Mouse (Mus musculus): Measurements from ENCODE around the gene Hps4. TPM values are rescaled to one million over a fixed set of nuclear protein-coding genes. Genes with fewer than 3 reads are reported as not detected.

Hps4 gene
- polyA plus RNA-seq, 1 experiment from 2014 or later, result 31.0 TPM

- Histone ChIP-seq H3K36me3 (ENCODE audit: control insufficient read depth, insufficient read depth, low read length) (peaks cover 5% of the 10 kb centered on the region), H3K4me3 (ENCODE audit: low read depth, low read length) (no peak overlapping the region)
These were observed 25.0 kb downstream of the Hps4 start for GRCm38 (mm10) chr5:112367929-112368328.

GRCm38 (mm10) chr5:112368666-112369065, 25.8 kb downstream of the Hps4 start:
- Histone ChIP-seq H3K36me3 (ENCODE audit: control insufficient read depth, insufficient read depth, low read length) (peaks cover 5% of the 10 kb centered on the region), H3K4me3 (ENCODE audit: low read depth, low read length) (no peak overlapping the region), H3K9me3 (ENCODE audit: control insufficient read depth, low read length) (no peaks in the 10 kb centered on the region), H3K4me2 (ENCODE audit: low read depth) (no peak overlapping the region), H3K4me1 (ENCODE audit: control insufficient read depth, insufficient read depth, low read length) (peaks cover 15% of the 10 kb centered on the region), H3K9ac (ENCODE audit: low read length) (no peak overlapping the region), H3K27ac (ENCODE audit: low read depth, low read length) (no peak overlapping the region), H3K27me3 (ENCODE audit: control insufficient read depth, insufficient read depth, low read length) (no peaks in the 10 kb centered on the region)
- DNase-seq (ENCODE audit: low spot score) (no peak), ATAC-seq (ENCODE audit: insufficient read depth, low FRiP score, low TSS enrichment) (no peak)
- WGBS, result 91% methylated on average over 10 of the region's 10 CpGs

More at GRCm38 (mm10) chr5:112367929-112368328, 25.0 kb downstream of the Hps4 start:
- H3K4me1 ChIP-seq (ENCODE audit: control insufficient read depth, insufficient read depth, low read length), result peaks cover 14% of the 10 kb centered on the region
- ATAC-seq (ENCODE audit: insufficient read depth, low FRiP score, low TSS enrichment) (no peak), DNase-seq (ENCODE audit: low spot score) (no peak)
- no peak overlapping the region for H3K4me2 ChIP-seq (ENCODE audit: low read depth)
- H3K27ac ChIP-seq (ENCODE audit: low read depth, low read length), result no peak overlapping the region
- no peak overlapping the region for H3K9ac ChIP-seq (ENCODE audit: low read length)
- no peaks in the 10 kb centered on the region for H3K27me3 ChIP-seq (ENCODE audit: control insufficient read depth, insufficient read depth, low read length)
- 92% methylated on average over 12 of the region's 12 CpGs for WGBS
- H3K9me3 ChIP-seq (ENCODE audit: control insufficient read depth, low read length), result no peaks in the 10 kb centered on the region

GRCm38 (mm10) chr5:112369326-112369725, 26.4 kb downstream of the Hps4 start:
- Histone ChIP-seq H3K27ac (ENCODE audit: low read depth, low read length) (no peak overlapping the region), H3K36me3 (ENCODE audit: control insufficient read depth, insufficient read depth, low read length) (peaks cover 8% of the 10 kb centered on the region)
- no peak for ATAC-seq (ENCODE audit: insufficient read depth, low FRiP score, low TSS enrichment)

GRCm38 (mm10) chr5:112370236-112370813, 27.4 kb downstream of the Hps4 start:
- peaks cover 15% of the 10 kb centered on the region for H3K4me1 ChIP-seq (ENCODE audit: control insufficient read depth, insufficient read depth, low read length)
- ATAC-seq (ENCODE audit: insufficient read depth, low FRiP score, low TSS enrichment) (no peak), DNase-seq (ENCODE audit: low spot score) (no peak)
- whole genome bisulfite sequencing, result 93% methylated on average over 12 of the region's 12 CpGs
- H3K27ac ChIP-seq (ENCODE audit: low read depth, low read length), result no peak overlapping the region
- no peak overlapping the region for H3K4me3 ChIP-seq (ENCODE audit: low read depth, low read length)
- peaks cover 10% of the 10 kb centered on the region for H3K36me3 ChIP-seq (ENCODE audit: control insufficient read depth, insufficient read depth, low read length)
- no peak overlapping the region for H3K4me2 ChIP-seq (ENCODE audit: low read depth)
- H3K9ac ChIP-seq (ENCODE audit: low read length), result no peak overlapping the region
- no peaks in the 10 kb centered on the region for H3K9me3 ChIP-seq (ENCODE audit: control insufficient read depth, low read length)
- H3K27me3 ChIP-seq (ENCODE audit: control insufficient read depth, insufficient read depth, low read length), result no peaks in the 10 kb centered on the region

More at GRCm38 (mm10) chr5:112369326-112369725, 26.4 kb downstream of the Hps4 start:
- H3K4me3 ChIP-seq (ENCODE audit: low read depth, low read length), result no peak overlapping the region
- DNase-seq (ENCODE audit: low spot score), result no peak
- no peak overlapping the region for H3K4me2 ChIP-seq (ENCODE audit: low read depth)
- WGBS, result 87% methylated on average over 13 of the region's 13 CpGs
- no peak overlapping the region for H3K9ac ChIP-seq (ENCODE audit: low read length)
- no peaks in the 10 kb centered on the region for H3K27me3 ChIP-seq (ENCODE audit: control insufficient read depth, insufficient read depth, low read length)
- no peaks in the 10 kb centered on the region for H3K9me3 ChIP-seq (ENCODE audit: control insufficient read depth, low read length)
- H3K4me1 ChIP-seq (ENCODE audit: control insufficient read depth, insufficient read depth, low read length), result peaks cover 15% of the 10 kb centered on the region

GRCm38 (mm10) chr5:112371933-112372332, 29.1 kb downstream of the Hps4 start:
- WGBS, result 43% methylated on average over 7 of the region's 7 CpGs
- ATAC-seq (ENCODE audit: insufficient read depth, low FRiP score, low TSS enrichment) (peak; percentile 85), DNase-seq (ENCODE audit: low spot score) (peak; percentile 73)
- Histone ChIP-seq H3K4me3 (ENCODE audit: low read depth, low read length) (no peak overlapping the region), H3K9ac (ENCODE audit: low read length) (no peak overlapping the region), H3K27ac (ENCODE audit: low read depth, low read length) (0 out of 2 replicates have a peak overlapping the region, but pooled peaks have one; percentile 11), H3K36me3 (ENCODE audit: control insufficient read depth, insufficient read depth, low read length) (peaks cover 10% of the 10 kb centered on the region), H3K27me3 (ENCODE audit: control insufficient read depth, insufficient read depth, low read length) (no peaks in the 10 kb centered on the region), H3K4me1 (ENCODE audit: control insufficient read depth, insufficient read depth, low read length) (peaks cover 15% of the 10 kb centered on the region), H3K4me2 (ENCODE audit: low read depth) (no peak overlapping the region), H3K9me3 (ENCODE audit: control insufficient read depth, low read length) (no peaks in the 10 kb centered on the region)

- Histone ChIP-seq H3K4me3 (ENCODE audit: low read depth, low read length) (no peak overlapping the region), H3K4me2 (ENCODE audit: low read depth) (no peak overlapping the region), H3K9me3 (ENCODE audit: control insufficient read depth, low read length) (no peaks in the 10 kb centered on the region), H3K9ac (ENCODE audit: low read length) (no peak overlapping the region; the same call in 1 of the 2 replicates), H3K4me1 (ENCODE audit: control insufficient read depth, insufficient read depth, low read length) (peaks cover 12% of the 10 kb centered on the region), H3K36me3 (ENCODE audit: control insufficient read depth, insufficient read depth, low read length) (peaks cover 5% of the 10 kb centered on the region), H3K27me3 (ENCODE audit: control insufficient read depth, insufficient read depth, low read length) (no peaks in the 10 kb centered on the region), H3K27ac (ENCODE audit: low read depth, low read length) (no peak overlapping the region)
- DNase-seq (ENCODE audit: low spot score) (no peak), ATAC-seq (ENCODE audit: insufficient read depth, low FRiP score, low TSS enrichment) (no peak)
- WGBS, result 89% methylated on average over 4 of the region's 4 CpGs
These were observed 33.2 kb downstream of the Hps4 start for GRCm38 (mm10) chr5:112376111-112376510.

GRCm38 (mm10) chr5:112377380-112377779, 34.5 kb downstream of the Hps4 start:
- Histone ChIP-seq H3K27me3 (ENCODE audit: control insufficient read depth, insufficient read depth, low read length) (no peaks in the 10 kb centered on the region), H3K4me1 (ENCODE audit: control insufficient read depth, insufficient read depth, low read length) (peaks cover 6% of the 10 kb centered on the region), H3K4me2 (ENCODE audit: low read depth) (no peak overlapping the region), H3K9me3 (ENCODE audit: control insufficient read depth, low read length) (no peaks in the 10 kb centered on the region), H3K27ac (ENCODE audit: low read depth, low read length) (no peak overlapping the region), H3K9ac (ENCODE audit: low read length) (no peak overlapping the region), H3K4me3 (ENCODE audit: low read depth, low read length) (no peak overlapping the region), H3K36me3 (ENCODE audit: control insufficient read depth, insufficient read depth, low read length) (peaks cover 5% of the 10 kb centered on the region)
- 92% methylated on average over 1 of the region's 1 CpGs for WGBS
- ATAC-seq (ENCODE audit: insufficient read depth, low FRiP score, low TSS enrichment) (no peak), DNase-seq (ENCODE audit: low spot score) (no peak)

- no peak for ATAC-seq (ENCODE audit: insufficient read depth, low FRiP score, low TSS enrichment)
- Histone ChIP-seq H3K27ac (ENCODE audit: low read depth, low read length) (no peak overlapping the region), H3K4me2 (ENCODE audit: low read depth) (no peak overlapping the region), H3K27me3 (ENCODE audit: control insufficient read depth, insufficient read depth, low read length) (no peaks in the 10 kb centered on the region), H3K36me3 (ENCODE audit: control insufficient read depth, insufficient read depth, low read length) (peaks cover 5% of the 10 kb centered on the region), H3K9me3 (ENCODE audit: control insufficient read depth, low read length) (no peaks in the 10 kb centered on the region), H3K4me3 (ENCODE audit: low read depth, low read length) (no peak overlapping the region), H3K4me1 (ENCODE audit: control insufficient read depth, insufficient read depth, low read length) (no peaks in the 10 kb centered on the region), H3K9ac (ENCODE audit: low read length) (no peak overlapping the region)
- no peak for DNase-seq (ENCODE audit: low spot score)
- 84% methylated on average over 6 of the region's 6 CpGs for WGBS
These were observed 35.8 kb downstream of the Hps4 start for GRCm38 (mm10) chr5:112378716-112379115.

GRCm38 (mm10) chr5:112381154-112381553, 38.3 kb downstream of the Hps4 start:
- Histone ChIP-seq H3K4me3 (ENCODE audit: low read depth, low read length) (no peak overlapping the region), H3K4me1 (ENCODE audit: control insufficient read depth, insufficient read depth, low read length) (no peaks in the 10 kb centered on the region), H3K27me3 (ENCODE audit: control insufficient read depth, insufficient read depth, low read length) (no peaks in the 10 kb centered on the region), H3K36me3 (ENCODE audit: control insufficient read depth, insufficient read depth, low read length) (peaks cover under 1% of the 10 kb centered on the region; the same call in 1 of the 2 replicates), H3K9me3 (ENCODE audit: control insufficient read depth, low read length) (no peaks in the 10 kb centered on the region), H3K9ac (ENCODE audit: low read length) (no peak overlapping the region), H3K27ac (ENCODE audit: low read depth, low read length) (no peak overlapping the region), H3K4me2 (ENCODE audit: low read depth) (no peak overlapping the region)
- DNase-seq (ENCODE audit: low spot score) (no peak), ATAC-seq (ENCODE audit: insufficient read depth, low FRiP score, low TSS enrichment) (no peak)
- WGBS, result 87% methylated on average over 11 of the region's 11 CpGs
